In the genomic region with DNA sequence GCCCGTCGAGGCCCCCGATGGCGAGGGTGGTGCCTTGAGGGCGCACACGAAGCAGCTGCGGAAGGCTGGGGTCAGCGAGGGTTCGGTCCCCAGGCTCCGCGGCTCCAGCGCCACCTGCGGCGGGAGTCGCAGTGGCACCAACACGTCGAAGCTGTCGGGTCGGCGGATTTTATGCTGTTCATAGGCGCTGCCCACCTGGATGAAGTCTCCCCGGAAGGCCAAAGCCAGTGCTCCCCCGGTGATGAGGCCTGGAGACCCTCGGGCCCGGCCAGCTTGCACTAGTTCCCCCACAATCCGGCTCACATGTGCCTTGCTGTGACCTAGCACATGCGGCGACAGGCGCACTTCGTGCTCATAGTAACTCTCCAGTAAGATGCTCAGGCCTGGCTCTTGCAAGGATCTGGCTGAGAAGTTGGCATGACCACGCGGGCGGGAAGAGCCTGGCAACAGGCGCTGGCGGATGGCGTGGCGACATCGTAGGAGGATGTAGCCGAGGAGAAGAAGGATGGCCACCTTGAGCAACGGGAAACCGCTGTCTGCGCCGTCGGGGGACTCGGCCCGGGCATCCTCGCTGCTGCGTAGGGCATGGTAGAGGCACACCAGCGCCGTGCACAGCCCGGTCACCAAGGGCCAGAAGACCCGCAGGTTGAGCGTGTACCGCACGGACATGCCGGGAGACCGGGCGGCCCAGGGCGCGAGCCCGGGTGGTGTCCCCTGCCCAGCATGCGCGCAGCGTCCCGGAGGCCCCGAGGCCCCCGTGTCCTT, we compare ENCODE assay signal across 8 mouse cellular contexts. TPM values are rescaled to one million over a fixed set of nuclear protein-coding genes. Genes with fewer than 3 reads are reported as not detected.
DNase-seq lines count a peak whose midpoint lies in the region; ATAC-seq lines count a peak whose summit lies in the region.

No protein-coding gene starts in this region.

- ATAC-seq in heart, embryonic 12.5 days (ENCODE audit: insufficient number of reproducible peaks, low FRiP score), result peak; percentile 62

- peaks cover 38% of the 10 kb centered on the region for H3K4me1 ChIP-seq in heart, embryonic 12.5 days (replicated peaks)
- peaks cover 26% of the 10 kb centered on the region for H3K4me1 ChIP-seq in midbrain, embryonic 10.5 days

- 5% methylated on average over 67 of the region's 67 CpGs for WGBS in heart, embryonic 12.5 days
- WGBS in midbrain, embryonic 10.5 days, result 3% methylated on average over 67 of the region's 67 CpGs

- H3K27me3 ChIP-seq in heart, embryonic 12.5 days (replicated peaks), result peaks cover 13% of the 10 kb centered on the region
- peaks cover 64% of the 10 kb centered on the region for H3K27me3 ChIP-seq in midbrain, embryonic 10.5 days (ENCODE audit: low read depth, poor library complexity, severe bottlenecking)

- peak; percentile 3 for DNase-seq in thymus, postnatal 0 days (ENCODE audit: low spot score)
- DNase-seq in thymus, adult 18-20 months, result no peak
- DNase-seq in embryo, embryonic 10.5 days (ENCODE audit: low spot score), result peak; percentile 44
- DNase-seq in kidney, postnatal 4 days, result peak; percentile 49 to 64
- peak; percentile 65 for DNase-seq in midbrain, embryonic 10.5 days (ENCODE audit: low spot score)
- DNase-seq in yolk sac, embryonic 10.5 days (ENCODE audit: low spot score), result peak; percentile 23
- DNase-seq in spleen, adult 12 weeks (ENCODE audit: low spot score), result no peak

- H3K9me3 ChIP-seq in heart, embryonic 12.5 days (replicated peaks), result no peaks in the 10 kb centered on the region
- H3K9me3 ChIP-seq in midbrain, embryonic 10.5 days (replicated peaks), result no peaks in the 10 kb centered on the region

- H3K27ac ChIP-seq in heart, embryonic 12.5 days (ENCODE audit: poor library complexity, severe bottlenecking), result peak overlapping the region; percentile 67
- peak overlapping the region; percentile 88 for H3K27ac ChIP-seq in midbrain, embryonic 10.5 days (replicated peaks)

- peak overlapping the region; percentile 86 for H3K9ac ChIP-seq in heart, embryonic 12.5 days

- peak overlapping the region; percentile 72 for H3K4me2 ChIP-seq in heart, embryonic 12.5 days

- H3K36me3 ChIP-seq in heart, embryonic 12.5 days, result peaks cover 7% of the 10 kb centered on the region; the same call in 1 of the 2 replicates
- H3K36me3 ChIP-seq in midbrain, embryonic 10.5 days, result no peaks in the 10 kb centered on the region

- H3K4me3 ChIP-seq in heart, embryonic 12.5 days, result peak overlapping the region; percentile 70
- peak overlapping the region; percentile 73 for H3K4me3 ChIP-seq in midbrain, embryonic 10.5 days

RNA-seq across cellular contexts. Expression of gene Itpripl2, which starts 0.9 kb away (rescaled TPM):
- polyA plus RNA-seq in thymus, postnatal 0 days (2015; fragmentation: Nextera tagmentation; extraction: Ambion mirVana), result 1.4 and 1.8 TPM in 2 replicates
- polyA plus RNA-seq in heart, embryonic 12.5 days (2016; fragmentation: Nextera tagmentation; extraction: Ambion mirVana), result 3.7 and 4.1 TPM in 2 replicates
- polyA plus RNA-seq in midbrain, embryonic 10.5 days (2016; fragmentation: Nextera tagmentation; extraction: Ambion mirVana), result 0.78 TPM in 2 replicates

RNA-seq across cellular contexts. Expression of gene Coq7, which starts 42.3 kb away (rescaled TPM):
- polyA plus RNA-seq in thymus, postnatal 0 days (2015; fragmentation: Nextera tagmentation; extraction: Ambion mirVana), result 81.4 and 86.5 TPM in 2 replicates
- 148 and 149 TPM in 2 replicates for polyA plus RNA-seq in heart, embryonic 12.5 days (2016; fragmentation: Nextera tagmentation; extraction: Ambion mirVana)
- 129 and 131 TPM in 2 replicates for polyA plus RNA-seq in midbrain, embryonic 10.5 days (2016; fragmentation: Nextera tagmentation; extraction: Ambion mirVana)

RNA-seq across cellular contexts. Expression of gene Syt17, which starts 42.8 kb away (rescaled TPM):
- polyA plus RNA-seq in thymus, postnatal 0 days (2015; fragmentation: Nextera tagmentation; extraction: Ambion mirVana), result 0.06 and 0.18 TPM in 2 replicates
- polyA plus RNA-seq in heart, embryonic 12.5 days (2016; fragmentation: Nextera tagmentation; extraction: Ambion mirVana), result 1.2 and 1.4 TPM in 2 replicates
- polyA plus RNA-seq in midbrain, embryonic 10.5 days (2016; fragmentation: Nextera tagmentation; extraction: Ambion mirVana), result 2.0 and 3.0 TPM in 2 replicates

Comparison
In these comparisons a context has a peak if more than half of its experiments do, and no peak if none do; other contexts are left out.
1. DNase-seq: peak in thymus, postnatal 0 days (single experiment), embryo, embryonic 10.5 days (single experiment), kidney, postnatal 4 days (2 of 2), midbrain, embryonic 10.5 days (single experiment) and yolk sac, embryonic 10.5 days (single experiment); none in thymus, adult 18-20 months (0 of 2) and spleen, adult 12 weeks (single experiment).